Mouse (Mus musculus) heart, adult 2 months (tissue): ENCODE measurements around the gene Top3a.

Experiments used
- CTCF ChIP-seq: fragments of 200-600 bp; IDR thresholded peaks from 2 replicates; pipeline ENCODE4 v1.8.1; 2022; ENCODE audit warnings: antibody characterized with exemption, mild to moderate bottlenecking, moderate library complexity
- EP300 ChIP-seq: fragments of 200-500 bp; IDR thresholded peaks from 2 replicates; pipeline ENCODE4 v1.6.1; 2011; ENCODE audit warnings: low read depth, low read length, control low read depth; ENCODE audit not compliant: insufficient read depth
- POLR2A ChIP-seq: fragments of 200-500 bp; IDR thresholded peaks from 2 replicates; pipeline ENCODE4 v1.6.1; 2011; ENCODE audit warnings: mild to moderate bottlenecking, low read depth, low read length, control low read depth; ENCODE audit not compliant: insufficient read depth

DNA sequence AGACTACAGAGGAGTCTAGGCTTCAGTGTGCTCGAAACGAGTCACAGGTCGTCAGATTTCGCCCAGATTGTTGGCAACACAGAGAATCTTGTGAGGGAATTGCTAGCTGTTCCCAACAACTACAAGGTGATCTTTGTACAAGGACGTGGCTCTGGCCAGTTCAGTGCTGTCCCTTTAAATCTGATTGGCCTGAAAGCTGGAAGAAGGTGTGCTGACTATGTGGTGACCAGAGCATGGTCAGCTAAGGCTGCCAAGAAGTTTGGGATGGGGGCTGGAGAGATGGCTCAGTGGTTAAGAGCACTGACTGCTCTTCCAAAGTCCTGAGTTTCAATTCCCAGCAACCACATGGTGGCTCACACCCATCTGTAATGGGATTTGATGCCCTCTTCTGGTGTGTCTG, 39.2 kb upstream of the Top3a start:
- no peak for TF ChIP-seq CTCF
- TF ChIP-seq POLR2A: no peak
- no peak for TF ChIP-seq EP300
